In genomic region chr4:118527335-118527681, GRCm38 (mm10) we compare ENCODE assay signal across 15 mouse cellular contexts. TPM values are rescaled to one million over a fixed set of nuclear protein-coding genes. Genes with fewer than 3 reads are reported as not detected.
DNase-seq lines count a peak whose midpoint lies in the region; ATAC-seq and TF ChIP-seq lines count a peak whose summit lies in the region.
"Had no signal": no experiment of that assay in that cellular context is flagged by ENCODE, and none has a peak within 500 bp of the region (broad histone marks: within the 10 kb centered on the region; RNA-seq: fewer than 3 reads in every experiment).

No protein-coding gene starts in this region.

- no peak for TF ChIP-seq CTCF in lung, postnatal 0 days (IDR thresholded peaks at IDR 0.05)

- ATAC-seq in heart, embryonic 15.5 days (replicated peaks; ENCODE audit: insufficient number of reproducible peaks, insufficient read depth, low FRiP score, low read depth) = no peak
- peak; percentile 39; the same call in 1 of the 2 replicates for ATAC-seq in lung, postnatal 0 days
- ATAC-seq in limb, embryonic 13.5 days (ENCODE audit: low FRiP score, low read depth) = no peak
- ATAC-seq in stomach, embryonic 16.5 days (ENCODE audit: insufficient read depth, low FRiP score) = peak; percentile 14; the same call in 1 of the 2 replicates
- ATAC-seq: forebrain, embryonic 13.5 days had no signal

- no peaks in the 10 kb centered on the region for H3K36me3 ChIP-seq in heart, embryonic 15.5 days
- no peaks in the 10 kb centered on the region for H3K36me3 ChIP-seq in lung, postnatal 0 days (ENCODE audit: insufficient read depth, low read length)
- H3K36me3 ChIP-seq in limb, embryonic 13.5 days = no peaks in the 10 kb centered on the region
- H3K36me3 ChIP-seq in stomach, embryonic 16.5 days (ENCODE audit: control insufficient read depth, insufficient read depth, low read length) = no peaks in the 10 kb centered on the region

- 0 out of 2 replicates have a peak, but pooled peaks cover 5% of the 10 kb centered on the region for H3K27me3 ChIP-seq in heart, embryonic 15.5 days
- no peaks in the 10 kb centered on the region for H3K27me3 ChIP-seq in lung, postnatal 0 days (replicated peaks; ENCODE audit: insufficient read depth, low read length)
- no peaks in the 10 kb centered on the region; the same call in 1 of the 2 replicates for H3K27me3 ChIP-seq in limb, embryonic 13.5 days
- no peaks in the 10 kb centered on the region for H3K27me3 ChIP-seq in stomach, embryonic 16.5 days (ENCODE audit: control insufficient read depth, insufficient read depth, low read length)

- H3K4me2 ChIP-seq in heart, embryonic 15.5 days = peak overlapping the region; percentile 11; the same call in 1 of the 2 replicates
- H3K4me2 ChIP-seq in lung, postnatal 0 days (replicated peaks; ENCODE audit: low read depth, low read length) = peak overlapping the region; percentile 50
- peak overlapping the region; percentile 26; the same call in 1 of the 2 replicates for H3K4me2 ChIP-seq in limb, embryonic 13.5 days (replicated peaks)
- H3K4me2 ChIP-seq in stomach, embryonic 16.5 days (ENCODE audit: low read depth, low read length) = peak overlapping the region; percentile 55
- H3K4me2 ChIP-seq: forebrain, embryonic 13.5 days had no signal

- WGBS in heart, embryonic 15.5 days = 40% methylated on average over 5 of the region's 5 CpGs
- 35% methylated on average over 5 of the region's 5 CpGs for WGBS in lung, postnatal 0 days
- WGBS in limb, embryonic 13.5 days = 36% methylated on average over 5 of the region's 5 CpGs
- 34% methylated on average over 5 of the region's 5 CpGs for WGBS in stomach, embryonic 16.5 days

- no peak for TF ChIP-seq EP300 in lung, postnatal 0 days (IDR thresholded peaks at IDR 0.05)

- no peak overlapping the region for H3K27ac ChIP-seq in heart, embryonic 15.5 days
- H3K27ac ChIP-seq in lung, postnatal 0 days (ENCODE audit: low read length) = no peak overlapping the region
- no peak overlapping the region for H3K27ac ChIP-seq in limb, embryonic 13.5 days
- peak overlapping the region; percentile 76 for H3K27ac ChIP-seq in stomach, embryonic 16.5 days (ENCODE audit: low read length)
- H3K27ac ChIP-seq: forebrain, embryonic 13.5 days had no signal

- no peaks in the 10 kb centered on the region for H3K9me3 ChIP-seq in heart, embryonic 15.5 days (replicated peaks)
- H3K9me3 ChIP-seq in lung, postnatal 0 days (ENCODE audit: low read length) = no peaks in the 10 kb centered on the region
- H3K9me3 ChIP-seq in limb, embryonic 13.5 days = no peaks in the 10 kb centered on the region
- H3K9me3 ChIP-seq in stomach, embryonic 16.5 days (replicated peaks; ENCODE audit: control insufficient read depth, low read length) = no peaks in the 10 kb centered on the region
- H3K9me3 ChIP-seq: forebrain, embryonic 13.5 days had no signal

- 0 out of 2 replicates have a peak, but pooled peaks cover 7% of the 10 kb centered on the region for H3K4me1 ChIP-seq in heart, embryonic 15.5 days (replicated peaks)
- H3K4me1 ChIP-seq in lung, postnatal 0 days (ENCODE audit: insufficient read depth, low read depth, low read length) = 0 out of 2 replicates have a peak, but pooled peaks cover 2% of the 10 kb centered on the region
- peaks cover 9% of the 10 kb centered on the region; the same call in 1 of the 2 replicates for H3K4me1 ChIP-seq in limb, embryonic 13.5 days
- no peaks in the 10 kb centered on the region for H3K4me1 ChIP-seq in stomach, embryonic 16.5 days (ENCODE audit: control insufficient read depth, insufficient read depth, low read length)
- H3K4me1 ChIP-seq: forebrain, embryonic 13.5 days had no signal

- DNase-seq in heart, postnatal 14 days = no peak
- no peak for DNase-seq in lung, postnatal 0 days (ENCODE audit: low spot score)
- no peak for DNase-seq in lung, postnatal 25 days (ENCODE audit: low spot score)
- no peak for DNase-seq in spleen, postnatal 14 days (ENCODE audit: low spot score in 2 of 2)
- no peak for DNase-seq in ovary, postnatal 10 days (ENCODE audit: low spot score)
- DNase-seq: adrenal gland, adult 8-10 months; gastrocnemius, postnatal 10 days had no signal

- no peak overlapping the region for H3K9ac ChIP-seq in heart, embryonic 15.5 days
- no peak overlapping the region for H3K9ac ChIP-seq in lung, postnatal 0 days (replicated peaks; ENCODE audit: low read depth)
- H3K9ac ChIP-seq in limb, embryonic 13.5 days = no peak overlapping the region
- peak overlapping the region; percentile 66 for H3K9ac ChIP-seq in stomach, embryonic 16.5 days (ENCODE audit: low read length)
- H3K9ac ChIP-seq: forebrain, embryonic 13.5 days had no signal

- intact Hi-C loops in heart, postnatal 14 days (cut with DNase I) = no loop called here

- no peak overlapping the region for H3K4me3 ChIP-seq in heart, embryonic 15.5 days
- H3K4me3 ChIP-seq in lung, postnatal 0 days (ENCODE audit: low read depth, low read length) = 0 out of 2 replicates have a peak overlapping the region, but pooled peaks have one; percentile 20
- H3K4me3 ChIP-seq in limb, embryonic 13.5 days = no peak overlapping the region
- H3K4me3 ChIP-seq in stomach, embryonic 16.5 days (replicated peaks; ENCODE audit: low read length) = peak overlapping the region; percentile 46
- H3K4me3 ChIP-seq: forebrain, embryonic 13.5 days; myocyte had no signal

RNA-seq across cellular contexts. Expression of gene 2610528J11Rik, which starts 0.5 kb away (rescaled TPM):
- 0.48 and 2.0 TPM in 2 replicates for polyA plus RNA-seq in heart, embryonic 15.5 days (2015; fragmentation: Nextera tagmentation; extraction: Ambion mirVana)
- total RNA-seq in heart, postnatal 14 days (2021) = not detected
- 23.1 and 23.2 TPM in 2 replicates for polyA plus RNA-seq in lung, postnatal 0 days (2015; fragmentation: Nextera tagmentation; extraction: Ambion mirVana)
- 1.0 and 2.0 TPM in 2 replicates for polyA plus RNA-seq in limb, embryonic 13.5 days (2015; fragmentation: Nextera tagmentation; extraction: Ambion mirVana)
- 31.8 and 36.6 TPM in 2 replicates for polyA plus RNA-seq in stomach, embryonic 16.5 days (2015; fragmentation: Nextera tagmentation; extraction: Ambion mirVana)
- total RNA-seq: adrenal gland, adult 8-10 months; gastrocnemius, postnatal 10 days; layer of hippocampus, postnatal 25 days; megakaryocyte, adult 5-6 weeks had no signal
- polyA plus RNA-seq: heart, embryonic 14.5 days; myocyte had no signal

RNA-seq across cellular contexts. Expression of gene Tmem125, which starts 16.5 kb away (rescaled TPM):
- 0.39 and 1.2 TPM in 2 replicates for polyA plus RNA-seq in heart, embryonic 15.5 days (2015; fragmentation: Nextera tagmentation; extraction: Ambion mirVana)
- total RNA-seq in heart, postnatal 14 days (2021) = under 1 TPM; 0.22 to 0.26 TPM
- polyA plus RNA-seq in lung, postnatal 0 days (2015; fragmentation: Nextera tagmentation; extraction: Ambion mirVana) = 16.7 and 17.4 TPM in 2 replicates
- 1.8 and 2.0 TPM in 2 replicates for polyA plus RNA-seq in limb, embryonic 13.5 days (2015; fragmentation: Nextera tagmentation; extraction: Ambion mirVana)
- polyA plus RNA-seq in stomach, embryonic 16.5 days (2015; fragmentation: Nextera tagmentation; extraction: Ambion mirVana) = 16.7 and 24.0 TPM in 2 replicates
- total RNA-seq: adrenal gland, adult 8-10 months had no signal
- polyA plus RNA-seq: forebrain, embryonic 13.5 days; myocyte had no signal

RNA-seq across cellular contexts. Expression of gene Tie1, which starts 37.4 kb away (rescaled TPM):
- 51.9 and 63.3 TPM in 2 replicates for polyA plus RNA-seq in heart, embryonic 15.5 days (2015; fragmentation: Nextera tagmentation; extraction: Ambion mirVana)
- 100 to 1,000 TPM; 101 to 106 TPM for total RNA-seq in heart, postnatal 14 days (2021)
- 108 and 119 TPM in 2 replicates for polyA plus RNA-seq in lung, postnatal 0 days (2015; fragmentation: Nextera tagmentation; extraction: Ambion mirVana)
- 21.5 and 22.8 TPM in 2 replicates for polyA plus RNA-seq in limb, embryonic 13.5 days (2015; fragmentation: Nextera tagmentation; extraction: Ambion mirVana)
- polyA plus RNA-seq in stomach, embryonic 16.5 days (2015; fragmentation: Nextera tagmentation; extraction: Ambion mirVana) = 25.4 and 27.6 TPM in 2 replicates
- polyA plus RNA-seq: myocyte had no signal

Comparison
In these comparisons a context has a peak if more than half of its experiments do, and no peak if none do; other contexts are left out.
1. ATAC-seq: peak in lung, postnatal 0 days (single experiment) and stomach, embryonic 16.5 days (single experiment); none in heart, embryonic 15.5 days (single experiment) and limb, embryonic 13.5 days (single experiment).
2. H3K4me3 ChIP-seq: peak in lung, postnatal 0 days (single experiment) and stomach, embryonic 16.5 days (single experiment); none in heart, embryonic 15.5 days (single experiment) and limb, embryonic 13.5 days (single experiment).
3. Peak in every context shown above with its lines, with median percentiles within 50 percentile points of each other: H3K4me2 ChIP-seq.